Mouse (Mus musculus): ENCODE measurements around the gene Batf.

The Batf gene

GRCm38 (mm10) chr12:85728181-85728580, 41.7 kb downstream of the Batf start:
- no peak for DNase-seq

GRCm38 (mm10) chr12:85729022-85729944, 42.8 kb downstream of the Batf start:
- peak; percentile 63 to 70 for DNase-seq

GRCm38 (mm10) chr12:85729945-85730290, 43.4 kb downstream of the Batf start:
- DNase-seq: no peak

DNA sequence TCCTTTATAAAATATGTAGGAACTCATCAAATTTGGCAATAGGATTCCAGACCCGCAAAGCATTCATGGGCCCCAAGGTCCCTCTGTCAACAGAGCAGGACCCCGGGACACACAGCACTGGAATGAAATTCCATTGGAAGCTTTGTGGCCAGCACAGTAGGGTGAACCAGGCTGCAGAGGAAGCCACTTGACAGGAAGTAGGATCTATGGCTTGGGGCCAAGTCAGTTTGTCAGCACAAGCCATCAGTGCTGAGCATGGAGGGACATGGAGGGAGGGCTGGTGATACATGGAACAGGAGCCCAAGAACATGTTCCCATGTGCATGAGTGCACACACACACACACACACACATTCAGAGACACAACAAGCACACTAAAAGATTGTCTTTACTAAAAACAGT, 49.7 kb downstream of the Batf start:
- DNase-seq: no peak

- no peak for DNase-seq
Observed at GRCm38 (mm10) chr12:85736960-85737359, 50.5 kb downstream of the Batf start.

DNA sequence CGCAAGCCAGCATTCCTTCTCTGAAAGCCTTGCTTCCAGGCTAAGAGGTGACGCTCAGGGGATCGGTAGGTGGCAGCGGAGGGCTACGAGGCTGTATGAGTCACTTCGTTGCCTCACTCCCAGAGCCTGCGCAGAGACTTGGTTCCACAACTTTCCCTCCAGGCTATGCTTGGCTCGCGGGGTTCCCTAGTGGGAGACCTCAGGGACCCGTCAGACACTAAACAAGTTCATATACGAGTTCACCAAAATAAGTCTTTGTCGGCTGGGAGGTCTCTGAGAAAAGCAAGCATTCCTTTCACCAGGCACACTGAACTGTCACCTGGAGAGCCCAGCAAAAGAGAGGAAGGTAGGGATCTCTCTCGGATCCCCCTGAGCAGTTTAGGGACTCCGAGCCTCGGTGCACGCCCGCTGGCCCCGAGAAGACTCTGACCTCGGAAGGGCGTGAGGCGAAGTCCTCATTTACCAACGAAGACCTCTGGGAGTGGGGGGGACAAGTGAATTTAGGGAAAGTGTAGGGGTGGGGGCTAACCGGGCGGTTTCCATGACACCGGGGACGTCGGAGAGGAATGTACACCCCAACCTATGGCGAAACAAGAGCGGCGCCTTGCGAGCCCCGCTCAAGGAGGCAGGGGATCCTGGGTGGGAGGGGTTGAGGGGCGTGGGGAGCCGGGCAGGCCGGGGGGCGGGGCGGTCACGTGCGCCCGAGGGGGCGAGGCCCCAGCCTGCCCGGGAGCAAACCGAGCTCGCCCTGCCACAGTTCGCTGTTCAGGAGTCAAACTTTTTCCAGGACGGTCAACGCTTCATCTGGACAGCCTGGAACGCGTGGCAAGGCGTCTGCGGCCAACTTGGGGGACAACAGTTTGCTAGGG, 59.6 kb downstream of the Batf start, which contains the start of gene Flvcr2:
Gene Flvcr2, plus strand, starts transcription at position 713 of the 869 bp plus-strand sequence.
- peak; percentile 45 to 52 for DNase-seq

DNA sequence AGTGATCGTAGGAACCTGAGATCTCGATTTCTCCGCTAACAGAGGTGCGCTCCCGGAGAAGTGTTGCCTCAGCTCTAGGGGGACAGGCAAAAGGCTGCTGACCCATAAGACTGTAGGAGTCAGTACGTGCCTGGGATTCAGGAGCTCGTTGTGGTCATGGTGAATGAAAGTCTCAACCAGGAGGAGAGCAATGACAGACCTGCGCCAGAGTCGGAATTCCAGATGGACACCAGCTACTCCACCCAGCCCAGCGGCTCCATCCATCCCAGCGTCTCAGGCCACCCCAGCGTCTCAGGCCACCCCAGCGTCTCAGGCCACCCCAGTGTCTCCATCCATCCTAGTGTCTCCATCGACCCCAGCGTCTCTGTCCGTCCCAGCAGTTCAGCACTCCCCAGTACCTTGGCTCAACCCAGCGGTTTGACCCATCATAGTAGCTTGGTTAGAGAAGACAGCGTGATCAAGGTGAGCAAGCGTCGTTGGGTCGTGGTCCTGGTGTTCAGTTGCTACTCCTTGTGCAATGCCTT, 60.3 kb downstream of the Batf start:
- no peak for DNase-seq

GRCm38 (mm10) chr12:85747343-85747742, 60.9 kb downstream of the Batf start:
- DNase-seq: no peak

GRCm38 (mm10) chr12:85749861-85750260, 63.4 kb downstream of the Batf start:
- no peak for DNase-seq

GRCm38 (mm10) chr12:85752116-85752515, 65.6 kb downstream of the Batf start:
- DNase-seq: no peak

GRCm38 (mm10) chr12:85753223-85753622, 66.8 kb downstream of the Batf start:
- no peak for DNase-seq

GRCm38 (mm10) chr12:85754611-85755265, 68.3 kb downstream of the Batf start:
- no peak for DNase-seq

- no peak for DNase-seq
Observed at GRCm38 (mm10) chr12:85756455-85756854, 70.0 kb downstream of the Batf start.

GRCm38 (mm10) chr12:85757074-85757473, 70.6 kb downstream of the Batf start:
- DNase-seq: no peak

All from cerebellum, postnatal 36 days (tissue).